Mouse (Mus musculus): ENCODE results near the gene Scgb1a1. TPM values are rescaled to one million over a fixed set of nuclear protein-coding genes. Genes with fewer than 3 reads are reported as not detected.
A peak's percentile ranks its signal among the peaks of the same experiment; 100 is the strongest.
"Not testable (repeated sequence)": the region's sequence is repeated elsewhere in the genome, so short reads cannot be mapped to it uniquely, and the experiment has no call there.

Scgb1a1 gene
- polyA plus RNA-seq, 1 experiment, result not detected

DNA sequence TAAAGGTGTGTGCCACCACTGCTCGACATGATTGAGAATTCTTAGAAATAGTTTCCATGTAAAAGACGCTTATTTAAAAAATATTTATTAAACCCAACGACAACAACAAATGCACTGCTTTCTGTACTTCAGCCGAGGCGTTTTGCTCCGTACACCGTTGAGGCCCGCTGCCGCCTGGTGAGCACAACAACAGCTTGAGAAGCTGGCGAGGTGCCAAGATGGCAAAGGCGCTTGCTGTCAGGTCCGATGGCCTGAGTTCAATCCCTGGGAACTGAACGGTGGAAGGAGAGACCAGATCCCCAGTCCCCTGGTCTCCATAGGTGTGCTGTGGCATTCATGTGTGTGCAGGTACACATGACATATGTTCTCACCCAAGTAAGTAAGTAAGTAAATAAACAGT, 9.7 kb upstream of the Scgb1a1 start:
- no peak for TF ChIP-seq CTCF (IDR thresholded peaks at IDR 0.05; ENCODE audit: borderline replicate concordance, extremely low read depth, insufficient read depth, insufficient read length)
- TF ChIP-seq POLR2A (IDR thresholded peaks at IDR 0.05; ENCODE audit: borderline replicate concordance, extremely low read depth, insufficient read depth, insufficient read length, poor library complexity, severe bottlenecking), result no peak
- DNase-seq (ENCODE audit: low read depth), result peak; percentile 49

DNA sequence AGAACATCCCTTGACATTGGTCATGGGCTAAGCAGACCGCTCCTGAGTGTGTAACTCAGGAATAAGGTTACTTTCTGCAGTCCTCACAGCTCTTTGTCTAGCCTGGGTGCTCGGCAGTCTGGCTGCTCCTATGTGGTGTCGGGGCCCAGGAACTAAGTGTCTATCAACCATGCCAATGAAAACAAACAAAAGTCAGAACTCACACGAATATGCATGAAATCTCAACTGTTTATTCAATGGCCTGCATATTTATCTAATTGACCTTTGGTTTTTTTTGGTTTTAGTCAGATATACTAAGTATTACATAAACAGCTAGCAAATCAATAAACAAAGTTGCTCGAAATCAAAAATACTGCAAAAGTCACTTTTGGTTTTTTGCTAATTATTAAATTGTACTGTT, 7.4 kb upstream of the Scgb1a1 start:
- no peak for DNase-seq (ENCODE audit: low read depth)
- TF ChIP-seq POLR2A (IDR thresholded peaks at IDR 0.05; ENCODE audit: borderline replicate concordance, extremely low read depth, insufficient read depth, insufficient read length, poor library complexity, severe bottlenecking) (no peak), CTCF (IDR thresholded peaks at IDR 0.05; ENCODE audit: borderline replicate concordance, extremely low read depth, insufficient read depth, insufficient read length) (no peak)

DNA sequence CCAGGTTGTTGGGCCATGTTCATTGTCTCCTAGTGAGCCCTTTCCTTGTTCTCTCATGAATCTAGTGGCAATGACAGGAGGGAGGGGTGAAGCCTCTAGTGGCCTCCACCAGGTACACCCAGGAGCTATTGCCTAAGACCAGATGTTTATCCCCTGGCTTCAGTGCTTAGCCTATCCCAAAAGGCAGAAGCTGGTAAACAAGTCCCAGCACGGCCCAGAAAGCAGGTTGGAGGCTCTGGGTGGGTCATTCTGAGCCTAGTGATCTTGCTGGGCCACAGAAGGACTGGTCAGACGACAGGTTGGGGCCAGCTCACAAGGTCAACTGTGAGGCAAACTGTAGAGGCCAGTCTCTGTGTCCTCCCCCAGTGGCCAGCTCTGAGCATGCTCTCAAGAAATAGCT, 3.0 kb upstream of the Scgb1a1 start:
- DNase-seq (ENCODE audit: low read depth), result no peak
- TF ChIP-seq POLR2A (IDR thresholded peaks at IDR 0.05; ENCODE audit: borderline replicate concordance, extremely low read depth, insufficient read depth, insufficient read length, poor library complexity, severe bottlenecking) (no peak), CTCF (IDR thresholded peaks at IDR 0.05; ENCODE audit: borderline replicate concordance, extremely low read depth, insufficient read depth, insufficient read length) (no peak)

DNA sequence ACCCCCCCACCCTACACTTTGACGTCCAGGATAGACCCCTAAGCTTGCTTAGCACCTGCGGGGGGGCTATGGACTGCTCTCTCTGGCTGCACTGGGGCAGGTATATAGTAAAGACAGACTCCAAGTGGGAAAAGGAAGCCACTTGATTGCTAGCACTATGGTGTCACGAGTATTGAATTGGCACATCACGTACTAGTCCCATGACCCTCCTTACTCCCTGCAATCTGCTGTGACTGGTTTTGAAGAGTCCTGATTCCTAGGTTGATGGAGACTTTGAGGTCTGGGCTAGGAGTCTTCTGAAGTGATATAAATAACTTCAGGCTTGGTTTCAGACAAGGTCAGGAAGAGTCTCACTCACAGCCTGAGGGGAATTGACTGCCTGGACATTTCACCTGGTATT, 2.4 kb upstream of the Scgb1a1 start:
- no peak for DNase-seq (ENCODE audit: low read depth)
- no peak for TF ChIP-seq CTCF (IDR thresholded peaks at IDR 0.05; ENCODE audit: borderline replicate concordance, extremely low read depth, insufficient read depth, insufficient read length)
- no peak for TF ChIP-seq POLR2A (IDR thresholded peaks at IDR 0.05; ENCODE audit: borderline replicate concordance, extremely low read depth, insufficient read depth, insufficient read length, poor library complexity, severe bottlenecking)

DNA sequence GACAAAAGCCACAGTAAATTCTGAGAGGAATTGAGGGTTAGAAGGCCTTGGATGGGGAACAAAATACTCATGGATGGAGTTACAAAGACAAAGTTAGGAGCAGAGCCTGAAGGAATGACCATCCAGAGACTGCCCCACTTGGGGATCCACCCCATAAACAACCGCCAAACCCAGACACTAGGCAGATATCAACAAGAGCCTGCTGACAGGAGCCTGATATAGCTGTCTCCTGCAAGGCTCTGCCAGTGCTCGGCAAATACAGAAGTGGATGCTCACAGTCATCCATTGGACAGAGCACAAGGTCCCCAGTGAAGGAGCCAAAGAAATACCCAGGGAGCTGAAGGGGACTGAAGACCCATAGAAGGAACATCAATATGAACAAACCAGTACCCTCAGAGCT, 3.9 kb downstream of the Scgb1a1 start:
- not testable (repeated sequence) for DNase-seq (ENCODE audit: low read depth)

DNA sequence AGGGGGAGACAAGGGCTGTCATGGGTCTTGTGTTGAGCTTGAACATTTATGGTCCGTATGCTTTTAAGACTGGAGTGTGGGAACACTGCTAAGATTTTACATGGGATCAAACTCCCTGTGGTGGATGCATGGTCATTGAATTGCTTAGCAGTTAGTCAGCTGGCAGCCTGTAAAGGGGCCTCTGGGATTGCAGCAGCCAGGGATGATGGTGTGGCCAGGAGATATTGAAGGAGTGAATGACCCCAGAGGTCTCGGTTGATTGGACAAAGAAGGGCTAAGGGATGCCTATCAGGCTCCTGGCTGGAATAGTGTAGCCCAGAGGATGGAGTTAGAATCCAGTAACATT, 4.8 kb downstream of the Scgb1a1 start:
- no peak for DNase-seq (ENCODE audit: low read depth)
- TF ChIP-seq POLR2A (IDR thresholded peaks at IDR 0.05; ENCODE audit: borderline replicate concordance, extremely low read depth, insufficient read depth, insufficient read length, poor library complexity, severe bottlenecking) (no peak), CTCF (IDR thresholded peaks at IDR 0.05; ENCODE audit: borderline replicate concordance, extremely low read depth, insufficient read depth, insufficient read length) (no peak)

DNA sequence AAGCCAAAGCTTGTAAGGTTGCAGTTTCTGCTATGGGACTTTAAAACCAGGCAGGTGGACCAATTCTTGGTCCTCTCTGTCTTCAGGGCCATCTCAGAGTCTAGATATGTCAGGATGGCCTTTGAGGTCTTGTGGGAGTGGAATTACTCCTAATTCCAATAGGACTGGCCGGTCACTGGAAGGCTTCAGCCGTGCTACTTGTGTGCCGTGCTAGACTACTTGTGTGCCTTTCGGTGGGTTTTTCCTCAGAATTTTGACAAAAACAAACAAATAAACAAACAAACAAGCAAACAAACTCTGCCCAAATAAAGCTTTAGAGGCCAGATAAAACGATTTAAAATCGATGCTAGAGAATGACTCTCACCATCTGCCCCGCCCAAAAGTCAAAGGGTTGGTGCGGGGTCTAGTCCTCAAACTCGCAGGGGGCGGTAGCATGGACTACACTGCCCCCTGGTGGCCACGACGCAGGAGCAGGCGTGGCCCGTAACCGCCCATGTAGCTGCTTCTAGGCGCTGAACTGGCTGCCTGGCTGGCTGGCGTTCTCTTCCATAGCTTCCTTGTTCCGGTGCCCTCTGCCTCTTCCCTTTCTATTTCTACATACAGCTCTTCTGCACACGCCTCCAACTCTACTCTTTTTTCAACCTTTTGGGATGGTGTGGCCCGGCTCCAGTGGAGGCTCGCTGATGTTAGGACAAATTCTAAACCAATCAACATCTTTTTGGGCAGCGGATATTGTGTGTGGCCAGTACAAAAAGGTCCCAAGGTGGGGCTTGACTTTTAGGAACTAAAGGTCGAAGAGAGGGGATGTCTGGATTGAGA, 5.4 kb downstream of the Scgb1a1 start:
- peak; percentile 89 for DNase-seq (ENCODE audit: low read depth)
- TF ChIP-seq POLR2A (IDR thresholded peaks at IDR 0.05; ENCODE audit: borderline replicate concordance, extremely low read depth, insufficient read depth, insufficient read length, poor library complexity, severe bottlenecking) (no peak), CTCF (IDR thresholded peaks at IDR 0.05; ENCODE audit: borderline replicate concordance, extremely low read depth, insufficient read depth, insufficient read length) (peak; percentile 98)

DNA sequence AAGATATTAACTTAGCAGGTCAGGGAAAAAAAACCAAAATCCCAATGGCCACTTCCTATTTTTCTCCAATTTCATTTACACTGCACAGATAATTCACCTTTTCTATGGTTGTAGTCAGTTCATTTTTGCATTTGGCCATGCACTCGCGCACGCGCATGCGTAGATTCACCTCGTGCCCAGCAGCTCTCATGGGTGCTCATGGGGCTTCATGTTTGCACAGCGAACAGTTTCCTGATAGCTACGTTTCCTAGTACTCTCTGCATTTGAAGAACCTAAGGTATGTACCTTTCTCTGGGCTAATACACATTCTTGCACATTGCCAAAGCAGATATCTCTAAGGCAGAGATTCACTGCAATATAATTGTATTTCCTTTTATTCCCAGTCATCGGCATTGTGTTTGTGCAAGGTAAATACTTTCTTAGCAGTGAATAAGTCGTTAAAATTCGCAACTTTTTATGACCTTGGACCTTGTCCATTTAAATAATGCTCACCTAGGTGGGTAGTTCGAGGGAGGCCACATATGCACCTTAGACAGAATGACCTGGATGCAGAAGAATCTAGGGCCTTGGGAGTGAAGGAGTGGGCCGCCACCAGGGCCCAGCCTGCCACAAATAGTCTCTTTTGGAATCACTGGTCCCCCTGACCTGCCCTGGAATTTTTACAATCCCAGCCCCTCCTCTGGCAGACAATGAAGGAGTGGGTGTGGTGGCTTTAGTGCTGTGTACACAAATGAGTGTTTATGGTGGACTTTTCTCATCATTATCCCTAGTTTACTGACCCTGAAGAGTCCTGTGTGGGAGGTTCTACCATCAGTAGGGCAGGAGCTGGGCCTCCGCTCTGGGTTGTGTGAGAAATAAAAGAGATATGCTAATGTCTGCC, 6.2 kb downstream of the Scgb1a1 start:
- no peak for TF ChIP-seq POLR2A (IDR thresholded peaks at IDR 0.05; ENCODE audit: borderline replicate concordance, extremely low read depth, insufficient read depth, insufficient read length, poor library complexity, severe bottlenecking)
- TF ChIP-seq CTCF (IDR thresholded peaks at IDR 0.05; ENCODE audit: borderline replicate concordance, extremely low read depth, insufficient read depth, insufficient read length), result no peak
- no peak for DNase-seq (ENCODE audit: low read depth)

DNA sequence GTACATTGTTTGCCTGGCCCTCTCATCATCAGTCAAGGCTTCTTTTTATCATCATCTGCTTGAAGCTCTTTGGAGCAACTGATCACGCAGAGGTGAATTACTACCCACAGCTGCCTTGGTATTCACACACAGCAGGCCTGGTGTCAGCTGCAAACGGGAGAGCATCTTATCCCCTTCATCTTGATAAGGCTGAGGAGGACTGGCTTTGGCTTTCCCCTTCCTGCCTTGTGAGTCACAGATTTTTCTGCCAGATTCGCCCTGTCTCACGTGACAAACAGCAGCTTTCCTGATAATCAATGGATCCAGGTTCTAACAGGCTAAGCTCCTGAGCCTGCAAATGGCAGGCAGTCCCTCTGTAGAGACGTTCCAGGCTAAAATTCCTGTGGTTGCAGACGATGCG, 7.8 kb downstream of the Scgb1a1 start:
- peak; percentile 53 for DNase-seq (ENCODE audit: low read depth)
- TF ChIP-seq POLR2A (IDR thresholded peaks at IDR 0.05; ENCODE audit: borderline replicate concordance, extremely low read depth, insufficient read depth, insufficient read length, poor library complexity, severe bottlenecking) (no peak), CTCF (IDR thresholded peaks at IDR 0.05; ENCODE audit: borderline replicate concordance, extremely low read depth, insufficient read depth, insufficient read length) (no peak)

DNA sequence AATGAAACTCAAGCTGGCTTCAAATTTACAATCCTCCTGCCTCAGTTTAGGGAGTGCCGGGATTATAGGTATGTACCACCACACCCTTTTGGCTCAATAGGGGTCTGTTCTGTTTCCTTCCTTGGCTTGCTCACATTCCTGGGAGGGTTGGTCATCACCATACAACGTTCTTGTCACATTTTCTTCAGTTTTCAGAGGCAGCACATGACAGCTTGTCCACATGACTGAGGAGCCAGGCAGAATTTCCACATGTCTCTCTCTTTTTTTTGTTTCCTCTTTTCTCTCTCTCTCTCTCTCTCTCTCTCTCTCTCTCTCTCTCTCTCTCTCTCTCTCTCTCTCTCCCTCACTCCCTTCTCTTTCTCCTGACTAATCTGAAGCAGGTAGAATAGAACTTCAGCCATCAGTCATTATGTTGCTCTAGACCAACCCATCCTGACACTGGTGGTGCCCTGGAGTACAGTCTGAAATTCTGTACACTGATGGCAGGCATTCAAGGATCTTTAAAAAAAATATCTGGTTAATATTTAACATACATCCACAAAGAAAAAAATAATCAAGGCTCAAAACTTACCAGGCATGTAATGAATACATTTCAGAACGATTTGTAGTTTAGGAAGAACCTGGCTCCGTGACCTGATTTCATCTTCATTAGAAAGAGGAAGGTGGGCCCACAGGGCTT, 10.6 kb downstream of the Scgb1a1 start:
- TF ChIP-seq POLR2A (IDR thresholded peaks at IDR 0.05; ENCODE audit: borderline replicate concordance, extremely low read depth, insufficient read depth, insufficient read length, poor library complexity, severe bottlenecking) (no peak), CTCF (IDR thresholded peaks at IDR 0.05; ENCODE audit: borderline replicate concordance, extremely low read depth, insufficient read depth, insufficient read length) (no peak)
- no peak for DNase-seq (ENCODE audit: low read depth)

DNA sequence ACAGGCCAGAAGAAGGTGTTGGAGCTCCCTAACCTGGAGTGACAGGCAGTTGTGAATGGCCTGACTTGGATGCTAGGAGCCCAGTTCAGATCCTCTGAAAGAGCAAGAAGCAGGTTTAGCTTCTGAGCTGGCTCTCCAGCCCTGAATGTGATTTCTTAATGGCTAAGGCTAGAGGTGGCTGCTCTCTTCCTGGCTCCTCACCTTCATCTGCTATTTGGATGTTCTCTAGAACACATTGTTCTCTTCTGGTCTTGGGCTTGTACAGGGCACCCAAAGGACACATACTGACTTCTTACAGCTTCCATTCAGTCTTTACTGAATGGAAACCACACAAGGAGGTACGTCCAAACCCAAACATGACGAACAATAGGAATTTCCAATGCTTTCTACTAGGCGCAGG, 11.7 kb downstream of the Scgb1a1 start:
- TF ChIP-seq CTCF (IDR thresholded peaks at IDR 0.05; ENCODE audit: borderline replicate concordance, extremely low read depth, insufficient read depth, insufficient read length) (no peak), POLR2A (IDR thresholded peaks at IDR 0.05; ENCODE audit: borderline replicate concordance, extremely low read depth, insufficient read depth, insufficient read length, poor library complexity, severe bottlenecking) (no peak)

More for the DNA sequence above, 11.7 kb downstream of the Scgb1a1 start:
- no peak for DNase-seq (ENCODE audit: low read depth)
